Mouse (Mus musculus) thymus, postnatal 10 days (tissue): Measurements from ENCODE around the gene Mindy2.
"Not testable (repeated sequence)": the region's sequence is repeated elsewhere in the genome, so short reads cannot be mapped to it uniquely, and the experiment has no call there.

Experiments
- DNase-seq, 2 experiments: peaks; one replicate each; pipeline ENCODE4 v3.0.0; 2021; ENCODE audit warnings: low spot score in 2 of 2

Gene Mindy2

DNA sequence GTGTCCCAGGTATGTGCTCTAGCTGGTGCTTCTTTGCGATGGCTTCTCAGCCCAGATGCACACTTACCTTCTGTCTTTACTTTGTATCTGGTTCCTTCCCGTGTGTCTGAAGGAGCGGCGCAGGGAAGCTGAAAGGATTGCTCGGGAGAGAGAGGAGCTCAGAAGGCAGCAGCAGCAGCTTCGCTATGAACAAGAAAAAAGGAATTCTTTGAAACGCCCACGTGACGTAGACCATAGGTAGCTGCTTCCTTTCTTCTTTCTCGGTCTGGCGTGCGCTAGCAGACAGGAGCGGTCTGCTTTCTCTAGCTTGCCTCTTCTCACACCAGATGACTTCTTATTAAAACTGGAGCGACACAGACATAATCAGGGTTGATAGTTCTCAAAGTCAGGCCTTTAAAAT, 72.3 kb downstream of the Mindy2 start:
- DNase-seq, result peak in 1 of 2 experiments; percentile 19

DNA sequence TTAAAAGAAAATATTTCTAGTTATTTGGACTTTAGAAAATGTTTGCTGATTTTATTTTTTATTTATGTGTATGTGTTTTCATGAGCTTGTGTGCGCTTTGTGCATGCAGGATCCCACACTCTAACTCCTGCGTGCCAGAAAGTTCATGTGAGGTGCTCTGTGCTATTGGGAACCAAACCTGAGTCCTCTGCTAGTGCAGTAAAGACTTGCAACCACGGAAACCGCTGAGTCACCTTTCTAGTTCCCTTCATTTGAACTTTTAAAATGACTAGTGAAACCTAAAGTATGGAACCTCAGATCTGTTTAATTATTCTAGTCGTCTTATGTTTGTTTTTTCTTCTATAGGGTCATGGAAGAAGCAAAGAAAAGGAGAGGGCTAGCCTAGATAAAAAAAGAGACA, 76.0 kb downstream of the Mindy2 start:
- DNase-seq, result no peak

DNA sequence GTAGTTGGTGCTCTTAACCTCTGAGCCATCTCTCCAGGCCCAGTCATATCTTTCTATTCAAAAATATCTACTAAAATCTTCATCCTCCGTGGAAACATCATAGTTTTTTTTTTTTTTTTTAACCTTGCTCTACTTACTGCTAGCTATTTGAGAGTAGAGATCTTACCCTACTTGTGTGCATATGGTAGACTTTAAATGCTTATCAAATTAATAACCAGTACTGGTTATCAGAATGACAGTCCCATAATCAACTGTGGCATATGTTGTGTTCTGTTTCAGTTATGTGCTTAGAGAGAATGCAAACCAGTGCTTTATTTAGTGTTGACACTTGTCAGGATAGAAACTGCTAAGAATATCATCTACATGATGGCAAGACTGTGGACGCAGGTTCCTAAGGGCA, 78.9 kb downstream of the Mindy2 start:
- DNase-seq, result no peak

GRCm38 (mm10) chr9:70570351-70570750, 86.6 kb downstream of the Mindy2 start:
- no peak for DNase-seq

- DNase-seq, result no peak
Observed at GRCm38 (mm10) chr9:70567651-70568050, 89.3 kb downstream of the Mindy2 start.

GRCm38 (mm10) chr9:70562825-70563224, 94.1 kb downstream of the Mindy2 start:
- DNase-seq, result no peak

DNA sequence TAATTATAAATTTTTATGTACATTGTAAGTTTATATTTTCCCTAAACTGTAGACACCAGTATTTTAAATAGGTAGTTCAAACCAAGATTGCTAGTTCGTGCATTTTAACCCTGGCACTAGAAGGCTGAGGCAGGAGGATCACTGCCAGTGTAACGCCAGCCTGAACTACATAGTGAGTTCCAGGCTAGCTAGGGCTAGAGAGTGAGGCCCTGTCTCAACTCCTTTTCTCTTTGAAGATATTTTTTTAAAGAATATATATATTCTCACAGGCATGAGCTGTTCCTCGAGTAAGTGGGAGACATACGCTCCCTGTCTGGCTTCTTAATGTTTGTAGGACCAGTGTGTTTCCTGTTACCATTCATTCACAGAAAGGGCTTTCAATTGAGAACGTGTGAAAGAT, 100.2 kb downstream of the Mindy2 start:
- DNase-seq, result no peak

GRCm38 (mm10) chr9:70555431-70555830, 101.5 kb downstream of the Mindy2 start:
- no peak for DNase-seq

DNA sequence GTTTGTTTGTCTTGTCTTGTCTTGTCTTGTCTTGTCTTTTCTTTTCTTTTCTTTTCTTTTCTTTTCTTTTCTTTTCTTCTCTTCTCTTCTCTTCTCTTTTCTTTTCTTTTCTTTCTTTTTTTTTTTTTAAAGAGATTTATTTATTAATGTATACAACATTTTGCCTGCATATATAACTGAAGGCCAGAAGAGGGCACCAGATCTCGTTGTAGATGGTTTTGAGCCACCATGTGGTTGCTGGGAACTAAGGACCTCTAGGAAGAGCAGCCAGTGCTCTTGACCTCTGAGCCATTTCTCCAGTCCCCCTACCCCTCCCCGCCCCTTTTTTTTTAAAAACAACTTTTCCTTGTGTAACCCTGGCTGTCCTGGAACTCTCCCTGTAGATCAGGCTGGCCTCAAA, 104.7 kb downstream of the Mindy2 start:
- DNase-seq, result not testable (repeated sequence)

- DNase-seq, result no peak
Observed at GRCm38 (mm10) chr9:70551524-70551923, 105.5 kb downstream of the Mindy2 start.
